Mouse (Mus musculus) heart, embryonic 13.5 days (tissue): Measurements from ENCODE around the gene Chst7. TPM values are rescaled to one million over a fixed set of nuclear protein-coding genes. Genes with fewer than 3 reads are reported as not detected.

Experiments
- ATAC-seq: fragments of 200-750 bp; cut with Nextera tagmentation; 2 replicates; pipeline ENCODE4 v1.8.0; 2017; ENCODE audit warnings: moderate TSS enrichment; ENCODE audit not compliant: insufficient number of reproducible peaks, low FRiP score, low TSS enrichment; ENCODE audit errors: extremely low read depth
- H3K27ac ChIP-seq: fragments of 300-500 bp; sonication (generic); replicated peaks from 2 replicates; pipeline ENCODE4 v1.5.1; 2015; ENCODE audit warnings: moderate library complexity, mild to moderate bottlenecking, inconsistent platforms
- H3K27me3 ChIP-seq: fragments of 300-500 bp; sonication (generic); replicated peaks from 2 replicates; pipeline ENCODE4 v1.6.1; 2015; ENCODE audit warnings: mild to moderate bottlenecking, inconsistent platforms
- H3K36me3 ChIP-seq: fragments of 300-500 bp; sonication (generic); 2 replicates; pipeline ENCODE4 v1.6.1; 2015; ENCODE audit warnings: mild to moderate bottlenecking, inconsistent platforms
- H3K4me1 ChIP-seq: fragments of 300-500 bp; sonication (generic); 2 replicates; pipeline ENCODE4 v1.6.1; 2015; ENCODE audit warnings: inconsistent platforms
- H3K4me2 ChIP-seq: fragments of 300-500 bp; sonication (generic); 2 replicates; pipeline ENCODE4 v1.6.1; 2015; ENCODE audit warnings: inconsistent platforms, mild to moderate bottlenecking, moderate library complexity
- H3K4me3 ChIP-seq: fragments of 300-500 bp; sonication (generic); 2 replicates; pipeline ENCODE4 v1.5.1; 2015; ENCODE audit warnings: moderate library complexity, mild to moderate bottlenecking, inconsistent platforms
- H3K9ac ChIP-seq: fragments of 300-500 bp; sonication (generic); 2 replicates; pipeline ENCODE4 v1.6.1; 2015; ENCODE audit warnings: inconsistent platforms, mild to moderate bottlenecking, moderate library complexity
- H3K9me3 ChIP-seq: fragments of 300-500 bp; sonication (generic); 2 replicates; pipeline ENCODE4 v1.6.1; 2016; ENCODE audit warnings: inconsistent platforms
- WGBS: fragments of 180-500 bp; shearing (Covaris S2); methylation state at CpG from one replicate; pipeline ENCODE4 v1.1.7; 2015; ENCODE audit warnings: mixed read lengths; 5-methylcytosine and 5-hydroxymethylcytosine counted together
- polyA plus RNA-seq: library from polyadenylated mRNA; unstranded; fragments of >200 nt; fragmentation: Nextera tagmentation; extraction: Ambion mirVana; gene quantifications from 2 replicates; pipeline ENCODE4 v1.2.1, GENCODE M21; 2015

The Chst7 gene
- polyA plus RNA-seq, 1 experiment from 2014 or later, result 4.4 TPM

GRCm38 (mm10) chrX:20129466-20129865 is 70.1 kb downstream of the Chst7 start:
- H3K4me2 ChIP-seq, result no peak overlapping the region

More at GRCm38 (mm10) chrX:20129466-20129865, 70.1 kb downstream of the Chst7 start:
- H3K36me3 ChIP-seq, result no peaks in the 10 kb centered on the region
- no peaks in the 10 kb centered on the region for H3K9me3 ChIP-seq
- WGBS, result 79% methylated on average over 1 of the region's 1 CpGs
- no peak overlapping the region for H3K27ac ChIP-seq
- H3K4me3 ChIP-seq, result no peak overlapping the region
- H3K9ac ChIP-seq, result no peak overlapping the region
- no peak for ATAC-seq
- H3K27me3 ChIP-seq, result no peaks in the 10 kb centered on the region
- H3K4me1 ChIP-seq, result no peaks in the 10 kb centered on the region

Other genes starting within 250 kb of the Chst7 start
- gene Slc9a7, start 232.2 kb downstream of the Chst7 start, polyA plus RNA-seq, result 4.3 and 4.9 TPM in 2 replicates